Mouse (Mus musculus): ENCODE results near the gene Pgm2.

Pgm2 gene

DNA sequence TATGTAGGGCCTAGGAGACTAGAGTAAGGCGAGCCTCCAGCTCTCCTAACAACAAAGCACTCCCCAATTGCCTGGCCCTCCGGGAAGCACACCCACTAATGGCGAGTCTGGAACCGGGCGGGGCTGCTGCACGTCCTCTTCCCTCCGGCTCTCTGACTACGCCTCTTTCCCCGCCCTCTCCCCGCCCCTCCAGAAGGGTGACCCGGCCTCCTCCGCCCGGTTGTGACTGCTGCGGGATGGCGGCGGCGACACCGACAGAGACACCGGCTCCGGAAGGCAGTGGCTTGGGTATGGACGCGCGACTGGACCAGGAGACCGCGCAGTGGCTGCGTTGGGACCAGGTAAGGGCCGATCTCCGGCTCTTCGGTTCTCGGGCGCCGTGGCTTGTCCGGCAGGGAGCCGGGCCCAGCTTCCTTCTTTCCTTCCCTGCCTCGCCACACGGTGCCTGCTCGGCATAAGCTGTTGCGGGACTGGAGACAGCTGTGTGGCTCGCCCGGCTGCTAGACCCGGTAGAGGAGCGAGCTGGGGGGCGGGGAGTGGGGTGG, at the start of gene Pgm2:
Gene Pgm2 (plus strand): TSS at position 203 of the 545 bp plus-strand sequence.
- DNase-seq (ENCODE audit: low read depth, low spot score) = peak; percentile 94

DNA sequence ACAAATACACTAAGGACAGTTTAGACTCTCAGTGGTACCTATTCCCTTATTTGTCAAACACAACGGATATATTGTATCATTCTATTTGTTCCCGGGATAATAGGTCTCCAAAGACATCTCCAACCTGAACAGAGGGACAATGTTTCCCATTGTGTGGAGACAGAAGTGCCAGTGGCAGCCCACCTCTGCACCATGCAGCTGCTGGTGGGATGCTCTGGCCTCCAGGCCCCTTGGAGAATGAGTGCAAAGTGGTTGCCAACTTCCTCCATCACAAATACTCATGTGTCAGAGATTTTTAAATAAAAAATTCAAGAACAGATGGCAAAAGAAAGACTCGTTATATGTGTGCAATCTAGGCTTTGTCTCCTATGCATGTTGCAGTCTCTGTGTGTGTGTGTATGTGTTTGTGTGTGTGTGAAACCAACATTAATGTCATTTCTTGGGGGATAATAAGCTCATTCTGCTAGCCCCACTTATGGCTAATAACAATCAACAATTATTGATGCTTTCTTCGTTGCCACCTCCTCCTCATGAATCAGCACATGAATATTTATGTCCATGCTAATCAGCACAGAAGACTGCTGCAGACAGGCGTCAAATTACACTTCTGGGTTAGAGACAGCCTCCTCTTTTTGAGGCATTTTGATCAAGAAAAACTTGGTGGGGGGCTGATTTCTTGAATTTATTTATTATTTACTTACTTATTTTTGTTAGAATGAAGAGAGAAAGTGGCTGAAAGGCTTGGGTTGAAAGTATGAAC, 48.9 kb upstream of the Pgm2 start:
- no peak for DNase-seq (ENCODE audit: low read depth, low spot score)

GRCm38 (mm10) chr5:64044790-64045189, 48.0 kb upstream of the Pgm2 start:
- DNase-seq (ENCODE audit: low read depth, low spot score) = peak; percentile 81

GRCm38 (mm10) chr5:64045502-64045901, 47.2 kb upstream of the Pgm2 start:
- peak; percentile 49 for DNase-seq (ENCODE audit: low read depth, low spot score)

GRCm38 (mm10) chr5:64046995-64047394, 45.8 kb upstream of the Pgm2 start:
- no peak for DNase-seq (ENCODE audit: low read depth, low spot score)

DNA sequence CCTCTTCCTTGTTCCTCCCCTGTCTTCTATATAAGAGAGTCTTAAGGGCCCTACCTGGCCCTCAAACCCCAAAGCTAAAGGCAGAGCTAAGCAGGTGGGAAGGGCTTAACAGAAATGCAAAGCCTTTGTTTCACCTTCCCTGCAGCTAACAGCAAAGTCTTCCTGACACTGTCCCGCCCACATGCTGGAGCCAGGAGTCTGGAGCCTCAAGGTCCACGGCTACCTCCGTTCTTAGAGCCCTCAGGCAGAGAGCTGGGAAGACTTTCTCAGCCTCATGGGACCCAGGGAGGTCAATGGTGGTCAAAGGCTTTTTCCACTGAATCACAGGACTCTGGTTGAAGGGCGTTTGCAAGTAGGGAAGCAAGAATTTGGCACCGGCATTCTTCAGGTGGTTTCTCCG, 44.8 kb upstream of the Pgm2 start:
- DNase-seq (ENCODE audit: low read depth, low spot score) = no peak

DNA sequence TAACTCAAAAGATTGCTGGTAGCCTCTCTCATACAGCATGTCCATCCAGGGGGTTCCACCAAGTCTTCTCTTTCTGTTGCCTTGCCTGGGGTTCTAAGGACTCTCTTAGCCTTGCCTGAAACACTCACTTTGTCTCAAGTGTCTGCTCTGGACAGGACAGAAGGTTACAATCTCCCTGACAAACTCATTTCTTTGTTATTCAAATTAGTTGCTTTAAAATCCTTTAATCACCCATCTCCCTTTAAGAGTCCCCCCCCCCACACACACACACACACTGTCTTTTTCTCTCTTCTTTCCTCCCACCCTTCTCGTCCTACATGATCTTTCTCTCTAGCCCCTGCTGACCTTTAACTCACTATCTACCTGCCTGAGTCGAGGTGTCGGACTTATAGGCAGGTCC, 44.1 kb upstream of the Pgm2 start:
- DNase-seq (ENCODE audit: low read depth, low spot score) = no peak

- DNase-seq (ENCODE audit: low read depth, low spot score) = no peak
Measured at GRCm38 (mm10) chr5:64049256-64049655, 43.5 kb upstream of the Pgm2 start.

GRCm38 (mm10) chr5:64053010-64053409, 39.7 kb upstream of the Pgm2 start:
- no peak for DNase-seq (ENCODE audit: low read depth, low spot score)

GRCm38 (mm10) chr5:64056210-64056609, 36.5 kb upstream of the Pgm2 start:
- no peak for DNase-seq (ENCODE audit: low read depth, low spot score)

DNA sequence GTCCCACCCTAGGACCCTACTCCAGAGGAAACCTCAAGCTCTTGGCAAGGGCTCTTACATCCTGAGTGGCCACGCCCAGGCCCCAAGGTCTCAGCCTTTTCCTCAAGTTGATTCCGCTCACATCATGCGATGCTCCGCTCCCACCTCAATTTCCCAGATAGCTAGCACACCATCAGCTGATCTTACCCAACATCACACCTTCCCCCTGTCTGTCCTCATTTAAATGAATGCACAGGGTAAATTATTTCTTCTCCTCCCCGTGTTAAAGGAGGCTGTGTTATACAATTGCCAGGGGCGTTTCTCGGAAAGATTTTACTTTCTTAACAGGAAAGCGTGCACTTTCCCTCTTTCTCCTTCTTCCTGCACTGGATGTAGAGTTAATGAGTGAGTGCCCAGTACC, 31.9 kb upstream of the Pgm2 start:
- DNase-seq (ENCODE audit: low read depth, low spot score) = peak; percentile 63

GRCm38 (mm10) chr5:64061643-64062042, 31.1 kb upstream of the Pgm2 start:
- peak; percentile 76 for DNase-seq (ENCODE audit: low read depth, low spot score)

- DNase-seq (ENCODE audit: low read depth, low spot score) = peak; percentile 57
Measured at GRCm38 (mm10) chr5:64062882-64063621, 29.7 kb upstream of the Pgm2 start.

DNA sequence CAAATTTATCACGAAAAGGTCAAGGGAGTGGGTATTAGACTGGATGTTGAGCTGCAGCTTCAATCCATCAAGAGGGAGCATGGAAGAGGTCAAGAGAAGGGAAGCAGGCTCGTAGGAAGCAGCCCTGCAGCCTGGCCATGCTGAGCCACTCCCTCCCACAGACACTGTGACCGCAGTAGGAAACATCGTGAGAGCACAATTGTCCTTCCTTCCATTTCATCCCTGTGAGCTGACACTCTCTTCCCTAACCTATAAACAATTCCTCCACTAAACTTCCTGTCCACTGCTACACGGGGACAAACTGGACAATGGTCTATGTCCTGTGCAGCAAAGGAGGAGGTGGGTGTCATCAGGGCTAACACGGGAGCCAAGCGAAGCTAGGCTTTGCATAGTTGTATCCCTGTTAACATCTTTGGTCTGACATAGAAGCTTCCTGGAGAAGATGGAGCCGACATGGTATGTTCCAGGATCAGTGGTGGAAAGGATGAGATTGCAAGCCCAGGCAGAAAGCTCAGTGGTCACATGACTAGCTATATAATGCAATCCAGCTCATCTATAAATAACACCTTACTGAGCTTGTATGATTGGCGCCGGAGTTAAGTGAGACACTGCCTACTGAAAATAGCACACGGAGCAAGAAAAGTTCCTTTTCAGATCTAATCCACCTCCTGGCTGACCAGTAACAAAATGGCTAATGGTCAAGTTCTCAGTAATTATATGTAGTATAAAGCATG, 29.0 kb upstream of the Pgm2 start:
- DNase-seq (ENCODE audit: low read depth, low spot score) = peak; percentile 64

DNA sequence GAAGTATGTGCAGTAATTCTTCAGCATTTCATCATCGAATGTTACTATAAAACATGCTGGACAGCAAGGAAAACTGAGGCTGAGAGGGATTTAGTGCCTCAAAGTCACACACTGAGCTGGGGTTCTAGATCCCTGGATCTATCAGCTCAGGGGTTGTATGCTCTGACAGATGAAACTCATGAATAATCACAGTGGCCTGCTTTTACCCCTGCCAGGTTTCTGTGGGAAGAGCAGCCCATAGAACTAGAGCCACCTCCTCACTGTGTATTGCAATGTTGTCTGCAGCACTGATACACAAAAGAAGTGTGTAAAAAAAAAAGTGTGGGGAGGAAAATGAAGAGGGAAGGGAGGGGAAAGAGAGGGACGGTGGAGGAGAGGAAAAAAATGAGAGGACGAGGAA, 28.3 kb upstream of the Pgm2 start:
- peak; percentile 46 for DNase-seq (ENCODE audit: low read depth, low spot score)

GRCm38 (mm10) chr5:64065497-64066046, 27.2 kb upstream of the Pgm2 start:
- no peak for DNase-seq (ENCODE audit: low read depth, low spot score)

- DNase-seq (ENCODE audit: low read depth, low spot score) = no peak
Measured at GRCm38 (mm10) chr5:64066159-64066558, 26.6 kb upstream of the Pgm2 start.

GRCm38 (mm10) chr5:64067576-64067975, 25.2 kb upstream of the Pgm2 start:
- DNase-seq (ENCODE audit: low read depth, low spot score) = no peak

GRCm38 (mm10) chr5:64070081-64070673, 22.6 kb upstream of the Pgm2 start:
- peak; percentile 94 for DNase-seq (ENCODE audit: low read depth, low spot score)

GRCm38 (mm10) chr5:64070742-64071476, 21.8 kb upstream of the Pgm2 start:
- peak; percentile 79 for DNase-seq (ENCODE audit: low read depth, low spot score)

DNA sequence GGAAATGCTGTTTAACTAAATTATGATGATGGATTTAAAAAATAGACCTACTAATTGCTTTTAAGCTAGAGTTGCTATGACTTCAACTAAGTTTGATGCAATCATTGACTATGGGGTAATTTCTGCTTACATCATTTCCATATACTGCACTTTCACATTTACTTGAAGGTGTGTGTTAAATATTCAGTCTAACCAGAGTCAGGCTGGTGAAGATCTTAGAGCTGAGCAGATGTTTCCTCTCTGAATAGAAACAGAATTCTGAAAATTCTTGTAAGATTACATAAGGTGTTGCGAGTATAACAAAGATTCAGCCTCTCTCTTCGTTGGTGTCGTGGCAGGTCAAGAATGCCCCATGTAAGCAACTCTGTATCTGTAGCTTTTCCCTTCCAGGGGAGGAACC, 18.3 kb upstream of the Pgm2 start:
- peak; percentile 47 for DNase-seq (ENCODE audit: low read depth, low spot score)
